Mouse (Mus musculus) megakaryocyte-erythroid progenitor cell, adult 5-6 weeks (primary cell): ENCODE results near the gene Nubpl. TPM values are rescaled to one million over a fixed set of nuclear protein-coding genes. Genes with fewer than 3 reads are reported as not detected.
A peak's percentile ranks its signal among the peaks of the same experiment; 100 is the strongest.
"Not testable (repeated sequence)": the region's sequence is repeated elsewhere in the genome, so short reads cannot be mapped to it uniquely, and the experiment has no call there.

Experiments
- ATAC-seq: replicated peaks from 2 replicates; pipeline ENCODE4 v1.8.0; 2016; ENCODE audit warnings: mild to moderate bottlenecking, inconsistent platforms; ENCODE audit not compliant: severe bottlenecking, poor library complexity, low FRiP score, low TSS enrichment
- total RNA-seq, 2 experiments: library from RNA; stranded (forward) in 1 of 2; stranded (reverse) in 1 of 2; fragments of 200-1000, 215-1000 nt in 1 of 2; fragments of >200 nt in 1 of 2; fragmentation: Nextera tagmentation in 1 of 2; gene quantifications; 2 replicates each; pipeline ENCODE4 v1.2.3; 2014 to 2017

Gene Nubpl
- total RNA-seq, 2 experiments from 2014 or later, result 7.5 to 9.4 TPM

GRCm38 (mm10) chr12:52228746-52229145 is 131.2 kb downstream of the Nubpl start:
- no peak for ATAC-seq

- ATAC-seq, result not testable (repeated sequence)
These were observed 134.4 kb downstream of the Nubpl start for GRCm38 (mm10) chr12:52231929-52232328.

- ATAC-seq, result no peak
These were observed 145.2 kb downstream of the Nubpl start for GRCm38 (mm10) chr12:52242712-52243111.

GRCm38 (mm10) chr12:52247438-52247837 is 149.9 kb downstream of the Nubpl start:
- ATAC-seq, result no peak

GRCm38 (mm10) chr12:52248531-52248930 is 151.0 kb downstream of the Nubpl start:
- no peak for ATAC-seq

GRCm38 (mm10) chr12:52254089-52254488 is 156.6 kb downstream of the Nubpl start:
- ATAC-seq, result no peak

- no peak for ATAC-seq
These were observed 170.6 kb downstream of the Nubpl start for GRCm38 (mm10) chr12:52268131-52268530.

GRCm38 (mm10) chr12:52272828-52273227 is 175.3 kb downstream of the Nubpl start:
- no peak for ATAC-seq

GRCm38 (mm10) chr12:52276320-52276719 is 178.8 kb downstream of the Nubpl start:
- no peak for ATAC-seq

- no peak for ATAC-seq
These were observed 183.7 kb downstream of the Nubpl start for GRCm38 (mm10) chr12:52281232-52281631.

- ATAC-seq, result no peak
These were observed 186.9 kb downstream of the Nubpl start for GRCm38 (mm10) chr12:52284471-52284870.

- no peak for ATAC-seq
These were observed 189.3 kb downstream of the Nubpl start for GRCm38 (mm10) chr12:52286802-52287201.

- no peak for ATAC-seq
These were observed 191.0 kb downstream of the Nubpl start for GRCm38 (mm10) chr12:52288537-52288936.

GRCm38 (mm10) chr12:52288941-52289567 is 191.5 kb downstream of the Nubpl start:
- no peak for ATAC-seq

- no peak for ATAC-seq
These were observed 192.1 kb downstream of the Nubpl start for GRCm38 (mm10) chr12:52289594-52289993.

- no peak for ATAC-seq
These were observed 196.4 kb downstream of the Nubpl start for GRCm38 (mm10) chr12:52293931-52294330.

GRCm38 (mm10) chr12:52297988-52298387 is 200.5 kb downstream of the Nubpl start:
- ATAC-seq, result no peak

- 0 out of 2 replicates have a peak, but pooled peaks have one; percentile 65 for ATAC-seq
These were observed 201.1 kb downstream of the Nubpl start for GRCm38 (mm10) chr12:52298683-52299082.

- no peak for ATAC-seq
These were observed 205.4 kb downstream of the Nubpl start for GRCm38 (mm10) chr12:52302961-52303360.

GRCm38 (mm10) chr12:52306348-52306747 is 208.8 kb downstream of the Nubpl start:
- no peak for ATAC-seq

- ATAC-seq, result no peak
These were observed 209.9 kb downstream of the Nubpl start for GRCm38 (mm10) chr12:52307331-52307982.
